Mouse (Mus musculus): Measurements from ENCODE around the gene Lrrc43.
"Not testable (repeated sequence)": the region's sequence is repeated elsewhere in the genome, so short reads cannot be mapped to it uniquely, and the experiment has no call there.

Lrrc43 gene

GRCm38 (mm10) chr5:123489112-123489785 is at the start of gene Lrrc43, which contains the start of gene Il31:
TSS of gene Lrrc43 (plus strand) at chr5:123489305.
TSS of gene Il31 (minus strand) at chr5:123489489.
- no peak for DNase-seq (ENCODE audit: low read depth, low spot score)

GRCm38 (mm10) chr5:123439312-123439711 is 49.8 kb upstream of the Lrrc43 start:
- DNase-seq (ENCODE audit: low read depth, low spot score), result no peak

- no peak for DNase-seq (ENCODE audit: low read depth, low spot score)
Observed at GRCm38 (mm10) chr5:123439941-123440340, 49.2 kb upstream of the Lrrc43 start.

GRCm38 (mm10) chr5:123440664-123441063 is 48.4 kb upstream of the Lrrc43 start:
- DNase-seq (ENCODE audit: low read depth, low spot score), result no peak

GRCm38 (mm10) chr5:123442283-123442682 is 46.8 kb upstream of the Lrrc43 start:
- DNase-seq (ENCODE audit: low read depth, low spot score), result no peak

- DNase-seq (ENCODE audit: low read depth, low spot score), result peak; percentile 53
Observed at GRCm38 (mm10) chr5:123444069-123444468, 45.0 kb upstream of the Lrrc43 start.

- DNase-seq (ENCODE audit: low read depth, low spot score), result no peak
Observed at GRCm38 (mm10) chr5:123444849-123445334, 44.2 kb upstream of the Lrrc43 start.

- DNase-seq (ENCODE audit: low read depth, low spot score), result no peak
Observed at GRCm38 (mm10) chr5:123451886-123452285, 37.2 kb upstream of the Lrrc43 start.

- no peak for DNase-seq (ENCODE audit: low read depth, low spot score)
Observed at GRCm38 (mm10) chr5:123461420-123461819, 27.7 kb upstream of the Lrrc43 start.

GRCm38 (mm10) chr5:123464638-123465037 is 24.5 kb upstream of the Lrrc43 start:
- DNase-seq (ENCODE audit: low read depth, low spot score), result no peak

- DNase-seq (ENCODE audit: low read depth, low spot score), result peak; percentile 10
Observed at GRCm38 (mm10) chr5:123470784-123471400, 18.2 kb upstream of the Lrrc43 start.

GRCm38 (mm10) chr5:123473817-123474216 is 15.3 kb upstream of the Lrrc43 start:
- no peak for DNase-seq (ENCODE audit: low read depth, low spot score)

- DNase-seq (ENCODE audit: low read depth, low spot score), result no peak
Observed at GRCm38 (mm10) chr5:123487659-123488395, 1.3 kb upstream of the Lrrc43 start.

GRCm38 (mm10) chr5:123489935-123490334 is 830 bp downstream of the Lrrc43 start:
- DNase-seq (ENCODE audit: low read depth, low spot score), result no peak

- DNase-seq (ENCODE audit: low read depth, low spot score), result peak; percentile 55
Observed at GRCm38 (mm10) chr5:123499717-123500116, 10.6 kb downstream of the Lrrc43 start.

GRCm38 (mm10) chr5:123501973-123502372 is 12.9 kb downstream of the Lrrc43 start:
- DNase-seq (ENCODE audit: low read depth, low spot score), result no peak

GRCm38 (mm10) chr5:123507936-123508723 is 19.0 kb downstream of the Lrrc43 start:
- peak; percentile 92 for DNase-seq (ENCODE audit: low read depth, low spot score)

GRCm38 (mm10) chr5:123508921-123509320 is 19.8 kb downstream of the Lrrc43 start:
- DNase-seq (ENCODE audit: low read depth, low spot score), result peak; percentile 32

- DNase-seq (ENCODE audit: low read depth, low spot score), result no peak
Observed at GRCm38 (mm10) chr5:123510160-123510559, 21.1 kb downstream of the Lrrc43 start, which contains the start of gene B3gnt4. TSS of gene B3gnt4 (plus strand) at chr5:123510460.

- not testable (repeated sequence) for DNase-seq (ENCODE audit: low read depth, low spot score)
Observed at GRCm38 (mm10) chr5:123511426-123511825, 22.3 kb downstream of the Lrrc43 start.

GRCm38 (mm10) chr5:123512102-123512501 is 23.0 kb downstream of the Lrrc43 start:
- DNase-seq (ENCODE audit: low read depth, low spot score), result no peak

Data from A20 (cell line).